Mouse (Mus musculus) gastrocnemius, adult 18-20 months (tissue): ENCODE measurements at regions not wholly inside any gene's neighbourhood (a gene's known extent, or its start where the extent isn't known, plus 50 kb on each side); places are given as distances from the start of the nearest gene placed in this dataset.
"Not testable (repeated sequence)": the region's sequence is repeated elsewhere in the genome, so short reads cannot be mapped to it uniquely, and the experiment has no call there.

Experiments used
- DNase-seq: peaks from one replicate; pipeline ENCODE4 v3.0.0; 2021; ENCODE audit warnings: low spot score

GRCm38 (mm10) chr3:65608385-65608784 lies 57.6 kb upstream of the Lekr1 start:
- no peak for DNase-seq

- no peak for DNase-seq
Observed at GRCm38 (mm10) chr3:65611712-65612111, 54.3 kb upstream of the Lekr1 start.

- DNase-seq, result peak; percentile 23
Observed at GRCm38 (mm10) chr3:65612387-65612786, 53.6 kb upstream of the Lekr1 start.

GRCm38 (mm10) chr3:65612968-65613367 lies 53.1 kb upstream of the Lekr1 start:
- no peak for DNase-seq

- not testable (repeated sequence) for DNase-seq
Observed at GRCm38 (mm10) chr3:65614901-65615300, 51.1 kb upstream of the Lekr1 start.
